Mouse (Mus musculus) heart, embryonic 11.5 days (tissue): ENCODE data around the gene Trcg1. TPM values are rescaled to one million over a fixed set of nuclear protein-coding genes. Genes with fewer than 3 reads are reported as not detected.

Source experiments
- ATAC-seq: fragments of 200-750 bp; cut with Nextera tagmentation; replicated peaks from 2 replicates; pipeline ENCODE4 v1.8.0; 2017; ENCODE audit warnings: moderate library complexity; ENCODE audit not compliant: insufficient number of reproducible peaks, low FRiP score, low TSS enrichment
- H3K27ac ChIP-seq: fragments of 300-500 bp; sonication (generic); 2 replicates; pipeline ENCODE4 v1.5.1; 2014; ENCODE audit warnings: mild to moderate bottlenecking, low read depth, low read length
- H3K27me3 ChIP-seq: fragments of 300-500 bp; sonication (generic); 2 replicates; pipeline ENCODE4 v1.6.1; 2014; ENCODE audit warnings: mild to moderate bottlenecking, low read length, mixed read lengths; ENCODE audit not compliant: control insufficient read depth, insufficient read depth
- H3K36me3 ChIP-seq: fragments of 300-500 bp; sonication (generic); 2 replicates; pipeline ENCODE4 v1.6.1; 2014; ENCODE audit warnings: mild to moderate bottlenecking, low read length, moderate library complexity, mixed read lengths; ENCODE audit not compliant: control insufficient read depth, insufficient read depth
- H3K4me1 ChIP-seq: fragments of 300-500 bp; sonication (generic); 2 replicates; pipeline ENCODE4 v1.6.1; 2014; ENCODE audit warnings: low read length; ENCODE audit not compliant: control insufficient read depth, insufficient read depth
- H3K4me2 ChIP-seq: fragments of 300-500 bp; sonication (generic); 2 replicates; pipeline ENCODE4 v1.6.1; 2014; ENCODE audit warnings: mild to moderate bottlenecking, moderate library complexity
- H3K4me3 ChIP-seq: fragments of 300-500 bp; sonication (generic); 2 replicates; pipeline ENCODE4 v1.5.1; 2014; ENCODE audit warnings: low read depth, low read length
- H3K9ac ChIP-seq: fragments of 300-500 bp; sonication (generic); 2 replicates; pipeline ENCODE4 v1.6.1; 2014; ENCODE audit warnings: mild to moderate bottlenecking, low read depth, low read length, moderate library complexity
- H3K9me3 ChIP-seq: fragments of 300-500 bp; sonication (generic); replicated peaks from 2 replicates; pipeline ENCODE4 v1.6.1; 2016; ENCODE audit warnings: low read length; ENCODE audit not compliant: control insufficient read depth
- WGBS: fragments of 180-500 bp; shearing (Covaris S2); extraction: QIAGEN DNeasy Blood & Tissue Kit; methylation state at CpG from one replicate; pipeline ENCODE4 v1.1.7; 2014; ENCODE audit not compliant: insufficient replicate concordance; 5-methylcytosine and 5-hydroxymethylcytosine counted together
- polyA plus RNA-seq: library from polyadenylated mRNA; unstranded; fragments of >200 nt; fragmentation: Nextera tagmentation; extraction: Ambion mirVana; gene quantifications from 2 replicates; pipeline ENCODE4 v1.2.1, GENCODE M21; 2014

Gene Trcg1
- polyA plus RNA-seq, 1 experiment from 2014 or later: not detected

DNA sequence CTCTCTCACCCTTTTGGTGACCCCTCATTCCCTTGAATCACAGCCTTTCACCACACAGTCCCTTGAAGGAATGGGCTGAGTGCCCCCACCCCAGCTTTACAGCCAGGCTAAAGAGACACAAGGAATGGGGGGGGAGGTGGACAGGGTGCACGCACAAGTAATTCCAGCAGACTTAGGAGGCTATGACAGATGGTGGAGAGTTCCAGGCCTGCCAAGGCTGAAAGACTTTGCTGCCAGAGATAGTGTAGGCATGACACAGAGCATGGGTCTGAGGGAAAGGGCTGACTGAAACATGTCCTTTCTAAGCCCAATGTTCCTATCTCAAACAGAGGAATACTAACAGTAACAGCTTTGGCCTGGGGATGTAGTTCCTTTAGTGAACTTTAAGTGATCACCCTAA, 34.7 kb downstream of the Trcg1 start:
- 44% methylated on average over 1 of the region's 1 CpGs for WGBS
- Histone ChIP-seq H3K4me2 (no peak overlapping the region), H3K27ac (no peak overlapping the region), H3K36me3 (no peaks in the 10 kb centered on the region), H3K9me3 (no peaks in the 10 kb centered on the region), H3K9ac (no peak overlapping the region), H3K4me1 (peaks cover 17% of the 10 kb centered on the region), H3K4me3 (no peak overlapping the region), H3K27me3 (no peaks in the 10 kb centered on the region)
- no peak for ATAC-seq

DNA sequence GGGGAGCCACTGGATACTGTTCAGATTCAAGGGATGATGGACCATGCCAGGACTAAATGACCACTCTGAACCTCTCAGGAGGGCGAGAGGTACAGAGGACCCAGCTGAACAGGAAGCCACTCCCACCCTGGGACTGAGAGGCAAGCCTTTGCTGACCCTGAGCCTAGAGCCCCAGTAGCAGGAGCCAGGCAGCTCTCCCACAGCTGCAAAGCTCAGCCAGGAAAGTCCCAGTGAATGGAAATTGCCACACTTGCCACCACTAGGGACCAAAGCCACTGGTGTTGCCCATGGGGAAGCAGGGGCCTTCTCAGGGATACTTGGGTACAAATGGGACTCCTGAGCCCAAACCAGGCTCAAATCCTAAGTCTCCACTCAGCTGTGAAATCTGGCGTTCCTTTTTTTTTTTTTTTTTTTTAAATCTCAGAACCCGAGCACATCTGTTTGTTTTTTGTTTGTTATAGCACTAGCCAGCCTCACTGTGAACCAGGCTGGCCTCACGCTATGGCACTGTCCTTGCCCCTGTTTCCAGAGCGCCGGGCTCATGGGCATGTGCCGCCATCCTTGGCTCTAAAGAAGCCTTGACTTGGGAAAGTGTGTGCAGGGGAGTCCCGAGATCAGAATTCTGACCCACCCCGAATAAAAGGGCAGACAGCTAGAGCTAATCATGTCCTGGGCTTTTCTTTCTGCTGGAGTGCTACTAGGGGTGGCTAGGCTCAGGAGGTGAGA, 35.6 kb downstream of the Trcg1 start:
- Histone ChIP-seq H3K9ac (peak overlapping the region; percentile 5; the same call in 1 of the 2 replicates), H3K27me3 (no peaks in the 10 kb centered on the region), H3K4me3 (no peak overlapping the region), H3K4me2 (no peak overlapping the region), H3K9me3 (no peaks in the 10 kb centered on the region), H3K4me1 (peaks cover 17% of the 10 kb centered on the region), H3K27ac (no peak overlapping the region), H3K36me3 (no peaks in the 10 kb centered on the region)
- WGBS: 42% methylated on average over 9 of the region's 9 CpGs
- no peak for ATAC-seq

DNA sequence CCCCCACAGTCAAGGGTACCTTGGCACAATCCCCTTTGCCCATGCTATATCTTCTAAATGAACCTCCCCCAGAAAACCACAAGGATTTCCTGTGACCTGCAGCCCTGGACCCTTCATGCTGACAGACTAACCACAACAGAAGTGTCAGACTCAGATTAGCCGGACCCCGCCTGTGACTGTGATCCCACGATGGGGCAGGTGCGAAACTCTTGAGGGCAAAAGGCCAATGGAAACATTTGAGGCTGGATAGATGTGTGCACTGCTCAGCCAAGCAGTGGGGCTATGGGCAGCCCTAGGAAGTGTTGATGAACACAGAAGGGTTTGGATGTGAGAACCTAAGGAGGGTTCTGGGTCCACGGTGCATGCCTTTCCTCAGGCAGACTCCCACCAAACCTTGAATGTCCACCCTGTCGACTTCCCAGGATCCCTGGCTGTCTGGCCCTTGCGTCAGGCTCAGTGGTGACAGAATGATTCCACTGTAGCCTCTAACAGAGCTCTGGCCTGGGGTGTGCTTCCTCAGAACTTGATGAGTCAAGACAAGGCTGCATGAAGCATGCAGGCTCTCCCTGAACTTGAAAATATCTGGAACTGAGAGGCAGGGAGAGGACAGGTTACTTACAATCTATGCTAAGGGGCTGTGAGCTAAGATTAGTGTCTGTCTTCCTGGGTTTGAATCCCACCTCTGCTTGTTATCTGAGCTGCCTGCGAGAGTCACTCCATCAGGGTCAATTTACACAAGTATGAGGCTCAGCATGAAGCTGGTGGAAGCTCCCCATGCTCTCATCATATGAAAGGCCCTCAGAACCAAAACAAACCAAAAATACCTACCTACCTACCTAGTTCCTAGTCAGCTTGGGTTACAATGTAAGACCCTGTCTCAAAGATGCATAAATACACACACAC, 36.8 kb downstream of the Trcg1 start:
- H3K9ac ChIP-seq: no peak overlapping the region
- no peak overlapping the region for H3K27ac ChIP-seq
- H3K4me2 ChIP-seq: no peak overlapping the region
- no peaks in the 10 kb centered on the region for H3K36me3 ChIP-seq
- H3K27me3 ChIP-seq: no peaks in the 10 kb centered on the region
- WGBS: 37% methylated on average over 8 of the region's 8 CpGs
- H3K4me1 ChIP-seq: peaks cover 18% of the 10 kb centered on the region
- H3K9me3 ChIP-seq: no peaks in the 10 kb centered on the region
- H3K4me3 ChIP-seq: no peak overlapping the region
- no peak for ATAC-seq

DNA sequence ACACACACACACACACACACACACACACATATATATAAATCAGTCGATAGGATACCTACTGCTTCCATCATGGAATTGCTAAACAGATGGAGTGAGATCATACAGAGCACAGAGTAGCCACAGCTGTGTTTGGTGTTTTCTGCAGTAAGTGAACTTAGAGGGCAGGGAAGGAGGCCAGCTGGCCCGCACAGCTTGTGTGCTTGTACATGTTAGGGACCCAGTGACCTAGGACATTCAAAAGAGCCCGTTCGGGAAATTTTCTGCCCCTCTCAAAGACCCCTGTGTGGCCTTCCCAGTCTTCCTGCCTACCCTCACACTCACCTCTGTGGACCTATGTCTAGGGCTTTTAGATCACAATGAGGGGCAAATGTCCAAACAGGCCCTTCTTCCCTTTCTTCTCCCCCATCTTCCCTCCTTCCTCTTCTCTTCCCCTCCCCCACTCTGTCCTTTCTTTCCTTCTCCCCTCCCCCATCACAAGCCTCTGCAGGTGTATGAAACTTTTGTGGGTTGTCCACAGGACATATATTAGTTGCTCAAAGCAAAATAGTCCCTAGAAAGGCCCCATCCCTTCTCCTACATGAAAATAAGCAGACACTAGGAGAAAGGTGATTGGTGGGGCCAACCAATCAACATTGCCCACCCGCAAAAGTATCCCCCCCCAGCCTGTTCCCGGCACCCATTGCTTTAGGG, 37.6 kb downstream of the Trcg1 start:
- Histone ChIP-seq H3K36me3 (no peaks in the 10 kb centered on the region), H3K27ac (no peak overlapping the region), H3K4me2 (no peak overlapping the region), H3K9me3 (no peaks in the 10 kb centered on the region), H3K9ac (no peak overlapping the region), H3K4me3 (no peak overlapping the region), H3K27me3 (no peaks in the 10 kb centered on the region), H3K4me1 (peaks cover 21% of the 10 kb centered on the region)
- 36% methylated on average over 6 of the region's 6 CpGs for WGBS
- no peak for ATAC-seq

DNA sequence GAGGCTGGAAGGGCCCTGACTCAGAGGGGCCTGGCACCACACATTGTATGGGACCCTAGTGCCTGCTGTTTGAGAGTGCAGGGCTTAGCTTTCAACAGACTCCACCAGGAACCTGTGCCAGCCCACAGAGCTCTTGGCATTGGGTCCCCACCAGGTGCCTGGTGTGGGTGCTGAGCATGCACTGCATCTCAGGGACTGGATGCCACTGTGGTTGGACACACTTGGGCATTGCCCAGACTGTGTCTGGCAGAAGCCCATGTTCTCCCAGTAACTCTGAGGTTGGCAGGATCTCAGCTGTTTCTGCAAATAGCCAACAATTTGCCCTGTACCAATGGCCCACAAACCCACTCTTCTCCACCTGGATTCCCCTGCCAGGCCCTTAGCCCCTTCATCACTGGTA, 40.0 kb downstream of the Trcg1 start:
- no peak for ATAC-seq
- Histone ChIP-seq H3K4me1 (peaks cover 25% of the 10 kb centered on the region), H3K27me3 (no peaks in the 10 kb centered on the region), H3K9ac (no peak overlapping the region), H3K4me3 (no peak overlapping the region), H3K27ac (no peak overlapping the region), H3K9me3 (no peaks in the 10 kb centered on the region), H3K4me2 (no peak overlapping the region), H3K36me3 (no peaks in the 10 kb centered on the region)

DNA sequence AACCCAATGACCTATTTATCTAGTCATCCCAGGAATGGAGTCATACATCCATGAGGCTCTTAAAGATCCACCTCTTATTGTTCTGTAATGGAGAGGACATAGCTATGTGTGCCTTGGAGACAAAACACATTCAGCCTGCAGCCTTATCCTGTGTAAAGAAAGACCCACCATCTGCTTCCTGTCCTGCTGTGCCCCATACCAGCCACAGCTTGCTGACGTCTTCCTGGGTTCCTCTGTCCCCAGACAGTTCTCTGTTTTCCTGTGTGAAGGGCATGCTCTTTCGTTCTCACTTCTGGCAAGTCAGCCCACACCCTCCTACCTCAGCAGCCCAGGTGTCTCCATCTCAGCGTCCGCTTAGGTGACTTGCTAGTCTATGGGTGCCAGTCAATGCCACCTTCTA, 41.9 kb downstream of the Trcg1 start:
- H3K4me2 ChIP-seq: no peak overlapping the region
- no peak overlapping the region for H3K9ac ChIP-seq
- H3K9me3 ChIP-seq: no peaks in the 10 kb centered on the region
- no peak overlapping the region for H3K4me3 ChIP-seq
- WGBS: 41% methylated on average over 4 of the region's 4 CpGs
- H3K36me3 ChIP-seq: no peaks in the 10 kb centered on the region
- peaks cover 26% of the 10 kb centered on the region for H3K4me1 ChIP-seq
- H3K27me3 ChIP-seq: no peaks in the 10 kb centered on the region
- no peak overlapping the region; the same call in 1 of the 2 replicates for H3K27ac ChIP-seq
- 0 out of 2 replicates have a peak, but pooled peaks have one; percentile 49 for ATAC-seq

DNA sequence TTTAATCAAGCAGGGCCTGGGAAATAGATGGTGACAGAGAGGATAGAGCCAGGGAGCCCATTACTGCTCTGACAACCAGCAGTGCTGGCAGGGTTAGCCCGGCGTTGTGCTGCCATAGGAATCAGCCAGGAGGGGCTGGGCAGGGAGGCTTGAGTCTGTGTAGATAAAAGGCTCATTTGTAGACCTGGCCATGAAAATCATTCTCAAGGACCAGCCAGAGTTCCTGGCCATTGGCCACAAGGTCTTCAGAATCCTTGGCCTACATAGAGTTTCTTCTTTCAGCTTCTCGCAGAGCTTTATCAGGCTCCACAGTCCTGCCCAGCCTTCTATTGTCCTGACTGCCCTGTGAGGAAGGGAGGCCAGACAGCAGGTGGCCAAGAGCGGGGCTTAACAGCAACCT, 43.1 kb downstream of the Trcg1 start:
- H3K4me2 ChIP-seq: no peak overlapping the region
- 39% methylated on average over 4 of the region's 4 CpGs for WGBS
- no peaks in the 10 kb centered on the region for H3K36me3 ChIP-seq
- no peak for ATAC-seq
- H3K9ac ChIP-seq: no peak overlapping the region
- no peaks in the 10 kb centered on the region for H3K27me3 ChIP-seq
- no peak overlapping the region for H3K4me3 ChIP-seq
- no peaks in the 10 kb centered on the region for H3K9me3 ChIP-seq
- no peak overlapping the region for H3K27ac ChIP-seq
- peaks cover 26% of the 10 kb centered on the region for H3K4me1 ChIP-seq

DNA sequence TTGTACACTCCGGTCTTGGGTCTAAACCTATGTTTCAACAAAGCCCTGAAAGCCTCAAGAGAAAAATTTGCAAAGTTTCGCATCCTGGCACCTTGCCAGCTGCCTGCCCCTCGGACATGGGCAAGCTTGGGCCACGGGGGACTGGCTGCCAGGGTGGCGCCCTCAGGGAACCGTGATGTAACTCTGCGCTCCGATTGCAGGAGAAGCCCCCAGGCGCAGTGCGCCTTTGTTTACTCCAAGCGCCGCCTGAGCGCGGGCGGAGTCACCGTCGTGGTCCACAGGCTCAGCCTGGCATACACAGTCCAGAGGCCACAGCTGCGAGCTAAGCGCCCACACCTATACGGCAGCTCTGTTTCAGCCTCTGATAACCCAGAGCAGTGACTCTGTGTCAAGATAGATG, 45.2 kb downstream of the Trcg1 start:
- H3K4me1 ChIP-seq: peaks cover 26% of the 10 kb centered on the region
- peak overlapping the region; percentile 65 for H3K4me2 ChIP-seq
- no peak overlapping the region for H3K27ac ChIP-seq
- H3K27me3 ChIP-seq: no peaks in the 10 kb centered on the region
- 12% methylated on average over 20 of the region's 20 CpGs for WGBS
- H3K36me3 ChIP-seq: no peaks in the 10 kb centered on the region
- ATAC-seq: no peak
- H3K4me3 ChIP-seq: peak overlapping the region; percentile 28; the same call in 1 of the 2 replicates
- no peaks in the 10 kb centered on the region for H3K9me3 ChIP-seq
- peak overlapping the region; percentile 40; the same call in 1 of the 2 replicates for H3K9ac ChIP-seq
